Mouse (Mus musculus): Measurements from ENCODE around the gene Tapbp.
A peak's percentile ranks its signal among the peaks of the same experiment; 100 is the strongest.
"Not testable (repeated sequence)": the region's sequence is repeated elsewhere in the genome, so short reads cannot be mapped to it uniquely, and the experiment has no call there.

Gene Tapbp

DNA sequence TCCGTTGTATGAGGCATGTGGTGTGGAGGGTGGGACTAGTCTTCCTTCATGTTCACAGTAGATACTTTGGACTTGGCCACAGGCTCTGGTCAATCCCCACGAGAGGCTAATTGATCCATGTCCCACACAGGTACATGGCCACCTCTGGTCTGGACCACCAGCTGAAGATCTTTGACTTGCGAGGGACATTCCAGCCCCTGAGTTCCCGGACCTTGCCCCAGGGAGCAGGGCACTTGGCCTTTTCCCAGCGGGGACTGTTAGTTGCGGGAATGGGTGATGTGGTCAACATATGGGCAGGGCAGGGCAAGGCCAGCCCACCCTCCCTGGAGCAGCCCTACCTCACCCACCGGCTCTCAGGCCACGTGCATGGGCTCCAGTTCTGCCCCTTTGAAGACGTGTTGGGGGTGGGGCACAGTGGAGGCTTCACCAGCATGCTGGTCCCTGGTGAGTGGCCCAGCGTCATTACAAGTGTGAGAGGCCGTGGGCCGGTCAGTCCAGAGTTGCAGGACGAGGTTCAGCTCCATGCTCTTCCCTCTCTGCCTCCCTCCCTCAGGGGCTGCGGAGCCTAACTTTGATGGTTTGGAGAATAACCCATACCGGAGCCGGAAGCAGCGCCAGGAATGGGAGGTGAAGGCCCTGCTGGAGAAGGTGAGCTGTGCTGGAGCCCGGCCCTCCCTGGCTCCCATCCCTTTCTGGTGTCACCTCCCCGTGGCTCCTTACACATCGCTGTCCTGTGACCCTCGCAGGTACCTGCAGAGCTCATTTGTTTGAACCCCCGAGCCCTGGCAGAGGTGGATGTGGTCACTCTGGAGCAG lies 32.6 kb downstream of the Tapbp start:
- DNase-seq (ENCODE audit: low read depth): no peak

DNA sequence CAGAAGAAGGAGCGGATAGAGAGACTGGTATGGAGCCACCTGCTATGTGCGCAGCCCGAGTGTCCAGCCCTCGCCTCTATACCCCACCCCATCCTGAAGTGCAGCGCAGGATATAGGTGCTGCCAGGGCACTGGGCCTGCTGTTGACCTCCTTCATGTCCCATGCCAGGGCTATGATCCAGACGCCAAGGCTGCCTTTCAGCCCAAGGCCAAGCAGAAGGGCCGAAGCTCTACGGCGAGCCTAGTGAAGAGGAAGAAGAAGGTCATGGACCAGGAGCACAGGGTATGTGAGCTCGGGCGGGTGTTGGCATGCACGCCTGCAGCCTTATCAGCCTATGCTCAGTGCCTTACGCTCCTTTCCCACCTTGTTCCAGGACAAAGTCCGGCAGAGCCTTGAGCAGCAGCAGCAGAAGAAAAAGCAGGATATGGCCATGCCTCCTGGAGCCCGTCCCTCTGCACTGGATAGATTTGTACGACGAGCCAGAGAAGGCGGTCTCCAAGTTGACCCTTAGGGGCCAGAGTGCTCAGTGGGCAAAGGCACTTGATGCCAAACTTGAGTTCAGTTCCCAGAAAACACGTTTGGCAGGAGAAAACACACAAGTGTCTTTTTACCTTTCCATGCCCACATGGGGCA lies 33.3 kb downstream of the Tapbp start:
- no peak for DNase-seq (ENCODE audit: low read depth)

DNA sequence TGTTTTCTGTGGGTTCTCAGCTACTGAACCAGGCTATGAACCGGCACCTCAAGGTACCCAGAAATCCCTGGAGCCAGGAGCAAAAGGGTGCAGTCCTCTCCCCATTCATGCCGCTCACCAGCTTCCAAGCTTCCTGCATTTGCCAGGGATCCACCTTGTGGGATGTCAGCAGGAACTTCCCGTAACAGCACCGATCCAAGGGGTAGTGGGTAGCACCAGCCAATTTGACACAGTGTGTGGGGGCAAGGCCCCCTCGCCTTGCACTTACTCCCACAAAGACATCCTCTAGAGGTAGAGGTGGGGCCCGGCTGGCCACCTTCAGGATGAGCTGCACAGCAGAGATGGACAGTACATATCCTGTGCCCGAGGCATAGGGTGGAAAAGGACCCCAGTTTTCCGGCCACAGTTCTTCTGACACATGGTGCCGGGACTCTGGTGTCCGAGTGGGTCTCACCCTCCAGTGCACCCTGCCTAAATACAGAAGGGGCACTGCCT lies 34.5 kb downstream of the Tapbp start:
- no peak for DNase-seq (ENCODE audit: low read depth)

DNA sequence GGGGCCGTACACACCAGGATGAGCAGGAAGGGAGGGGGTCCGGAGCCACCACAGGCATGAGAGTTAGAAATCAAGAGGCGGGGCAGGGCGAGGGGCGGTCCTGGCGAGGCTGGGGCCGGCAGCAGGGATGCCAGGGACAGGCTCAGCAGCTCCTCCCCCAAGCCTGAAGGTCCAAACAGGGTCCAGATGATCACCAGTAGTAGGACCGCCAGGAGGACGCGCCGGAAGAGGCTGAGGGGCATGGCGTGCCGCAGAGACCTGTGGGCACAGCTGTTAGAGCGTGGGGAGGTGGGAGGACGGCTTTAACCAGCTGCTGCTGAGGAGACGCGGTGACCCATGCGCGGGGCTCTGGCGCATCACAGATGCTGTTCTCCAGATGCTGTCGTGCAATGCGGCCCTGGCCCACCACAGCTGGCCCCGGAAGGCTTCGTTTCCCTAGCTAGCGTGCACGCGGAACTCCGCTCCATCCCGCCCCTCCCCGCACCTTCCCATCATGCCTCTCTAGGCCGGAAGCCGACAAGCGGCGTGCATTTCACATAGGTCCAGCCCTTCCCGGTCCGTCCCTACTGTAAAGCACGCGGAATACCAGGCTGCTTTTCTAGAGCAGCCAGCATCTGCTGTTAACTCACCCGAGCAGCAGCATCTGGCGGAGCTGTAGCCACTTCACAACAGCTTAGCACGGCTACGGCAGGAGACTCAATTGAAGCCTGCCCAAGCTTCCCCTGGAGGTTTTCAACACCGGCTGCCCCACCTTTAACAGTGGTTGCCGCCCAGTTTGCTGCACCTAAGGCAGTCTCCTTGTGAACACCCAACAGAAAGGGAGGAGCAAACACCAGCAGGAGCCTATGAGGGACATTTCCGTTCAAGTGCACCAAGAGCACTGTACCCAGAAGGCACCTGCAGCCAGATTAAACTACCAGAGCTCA lies 35.6 kb downstream of the Tapbp start, which contains the start of gene B3galt4:
B3galt4 (minus strand) TSS at position 468 of the 926 bp plus-strand sequence.
- DNase-seq (ENCODE audit: low read depth): peak; percentile 50

DNA sequence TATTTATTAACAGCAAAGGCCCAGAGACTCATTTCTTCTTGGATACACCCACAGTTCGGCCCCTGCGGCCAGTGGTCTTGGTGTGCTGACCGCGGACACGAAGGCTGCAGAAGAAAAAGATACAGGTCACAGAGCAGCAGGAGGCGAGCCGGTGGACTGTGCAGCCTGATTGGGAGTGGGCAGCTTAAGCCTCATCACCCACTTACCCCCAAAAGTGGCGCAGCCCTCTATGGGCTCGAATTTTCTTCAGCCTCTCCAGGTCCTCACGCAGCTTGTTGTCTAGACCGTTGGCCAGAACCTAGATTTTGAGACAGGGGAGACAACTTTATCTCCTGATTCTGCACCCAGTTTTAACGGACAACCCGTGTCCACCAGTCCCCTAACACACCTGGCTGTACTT lies 36.3 kb downstream of the Tapbp start:
- not testable (repeated sequence) for DNase-seq (ENCODE audit: low read depth)

DNA sequence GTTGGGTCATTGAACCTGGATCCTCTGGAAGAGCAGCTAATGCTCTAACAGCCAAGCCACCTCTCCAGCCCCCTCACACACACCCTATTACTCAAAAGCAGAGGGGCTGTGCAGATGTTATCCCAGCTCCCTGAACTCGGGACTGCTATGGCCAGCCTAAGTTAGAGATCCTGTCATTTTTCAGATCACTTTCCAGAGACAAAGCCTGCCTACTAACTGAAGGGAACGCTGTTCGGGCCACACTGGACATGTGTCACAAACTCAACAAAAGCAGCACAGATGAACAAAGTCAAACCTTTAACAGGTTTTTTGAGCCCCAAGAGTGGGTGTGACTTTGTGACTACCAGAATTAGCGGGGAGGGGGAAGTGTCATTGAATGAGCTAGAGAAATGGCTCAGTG lies 37.2 kb downstream of the Tapbp start:
- no peak for DNase-seq (ENCODE audit: low read depth)

DNA sequence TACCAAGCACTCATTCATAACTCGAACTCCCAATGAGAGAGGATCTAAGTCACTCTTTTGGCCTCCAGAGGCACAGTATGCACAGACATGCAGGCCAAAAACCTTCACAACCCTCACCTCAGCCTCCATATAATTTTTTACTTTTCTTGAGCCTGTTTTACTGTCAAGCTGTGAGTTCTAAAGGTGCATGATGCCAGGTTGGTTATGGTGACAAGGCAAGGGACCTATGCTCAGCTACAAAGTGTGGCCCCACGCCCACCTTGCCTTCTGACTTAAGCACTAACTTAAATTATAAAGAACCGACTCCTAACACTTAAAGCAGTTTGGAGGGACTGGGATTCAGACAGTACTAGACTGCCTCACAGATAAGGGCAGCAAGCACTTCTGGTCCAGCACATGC lies 37.6 kb downstream of the Tapbp start:
- DNase-seq (ENCODE audit: low read depth): no peak

DNA sequence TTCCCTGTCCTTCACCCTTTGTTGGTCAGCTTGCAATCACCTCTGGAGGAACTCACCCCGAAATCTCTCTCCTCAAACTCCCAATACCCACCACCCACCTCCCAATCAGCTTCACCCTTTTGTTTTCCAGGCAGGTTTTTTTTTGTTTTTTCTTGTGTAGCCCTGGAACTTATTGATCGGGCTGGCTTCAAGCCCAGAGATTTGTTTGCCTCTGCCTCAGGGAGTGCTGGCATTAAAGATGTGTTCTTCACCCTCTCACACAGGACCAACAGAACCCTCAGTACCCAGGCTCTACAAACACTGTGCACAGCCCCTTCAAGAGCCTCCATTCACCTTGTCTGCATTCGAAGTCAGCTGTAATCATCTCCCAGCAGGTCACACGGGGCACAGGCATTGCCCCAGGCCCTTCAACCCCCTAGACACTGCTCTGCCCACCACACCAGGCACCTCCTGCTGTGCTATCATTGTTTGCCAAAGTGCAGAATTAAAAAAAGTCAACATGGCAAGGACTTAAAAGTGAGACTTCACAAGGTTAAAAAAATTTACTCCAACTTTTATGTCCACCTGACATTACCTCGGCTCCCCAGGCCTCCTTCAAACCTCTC lies 38.4 kb downstream of the Tapbp start:
- no peak for DNase-seq (ENCODE audit: low read depth)

DNA sequence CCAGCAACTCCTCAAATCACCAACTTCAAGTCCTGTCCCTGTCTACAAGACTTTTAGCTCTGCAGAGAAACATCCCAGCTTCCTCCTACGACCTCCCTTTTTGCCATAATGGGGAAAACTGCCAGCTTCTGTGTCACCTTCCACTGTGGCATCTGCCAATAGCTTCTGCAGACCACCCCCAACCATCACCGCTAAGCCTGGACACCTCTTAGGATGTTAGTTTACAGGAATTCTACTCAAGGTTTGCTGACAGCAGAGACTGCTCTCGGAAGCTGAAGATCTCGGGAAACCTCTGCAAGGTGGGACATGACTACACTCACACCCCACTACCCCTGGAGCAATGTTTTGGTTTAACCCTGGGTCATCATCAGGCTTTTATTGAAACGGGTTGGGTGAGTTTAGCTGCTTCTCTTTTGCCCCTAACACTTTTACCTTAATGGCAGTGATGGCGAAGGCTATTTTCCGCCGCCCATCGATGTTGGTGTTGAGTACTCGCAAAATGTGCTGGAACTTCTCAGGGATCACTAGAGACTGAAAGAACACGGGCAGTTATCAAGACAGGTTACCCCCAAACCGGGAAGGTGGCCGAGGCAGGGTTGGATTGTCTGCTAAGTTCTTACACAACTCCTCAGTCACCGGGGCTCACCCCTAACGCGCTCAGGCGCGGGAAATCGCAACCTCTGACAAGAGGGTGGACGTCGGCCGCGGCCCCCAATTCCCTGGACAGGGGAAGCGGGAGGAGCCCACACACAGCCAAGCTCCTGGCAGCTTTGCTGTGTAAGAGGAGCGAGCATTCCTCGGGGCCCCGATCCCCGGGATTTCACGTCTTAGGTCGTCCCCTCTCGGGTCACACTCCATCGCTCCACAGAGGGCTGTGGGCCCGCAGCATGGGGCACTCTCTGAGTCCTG lies 39.2 kb downstream of the Tapbp start:
- no peak for DNase-seq (ENCODE audit: low read depth)

DNA sequence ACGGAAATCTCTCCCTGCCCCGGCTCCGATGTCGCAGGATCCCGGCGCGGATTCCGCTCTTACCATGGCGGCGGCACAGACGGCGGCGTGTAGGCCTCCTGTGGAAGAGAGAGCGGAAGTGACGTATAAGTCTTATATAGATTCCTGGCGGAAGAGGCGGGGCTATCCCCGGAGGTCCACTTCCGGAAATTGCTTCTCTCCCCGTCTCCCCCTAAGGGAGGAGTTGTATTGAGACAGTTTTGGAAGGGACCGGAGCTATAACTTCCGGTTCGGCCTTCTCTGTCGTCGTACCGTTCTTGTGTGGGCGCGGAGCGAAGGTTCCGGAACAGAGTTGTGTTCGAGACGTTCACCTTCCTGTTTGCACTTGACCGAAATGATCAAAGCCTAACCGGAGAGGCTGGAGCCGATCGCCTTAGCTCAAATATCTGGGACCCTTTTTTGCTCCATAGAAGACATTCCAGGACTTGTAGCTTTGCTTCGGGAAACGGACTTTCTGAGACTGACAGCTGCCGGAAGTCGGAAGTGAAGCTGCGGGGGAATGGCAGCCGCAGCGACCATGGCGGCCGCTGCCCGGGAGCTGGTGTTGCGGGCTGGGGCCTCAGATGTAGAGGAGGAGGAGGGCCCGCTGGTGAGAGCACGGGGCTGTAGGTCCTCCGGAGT lies 40.0 kb downstream of the Tapbp start, which contains the start of the genes Vps52 and Rps18:
Vps52 (plus strand) TSS at position 258 of the 660 bp plus-strand sequence.
Rps18 (minus strand) TSS at position 447 of the 660 bp plus-strand sequence.
- DNase-seq (ENCODE audit: low read depth): peak; percentile 99

DNA sequence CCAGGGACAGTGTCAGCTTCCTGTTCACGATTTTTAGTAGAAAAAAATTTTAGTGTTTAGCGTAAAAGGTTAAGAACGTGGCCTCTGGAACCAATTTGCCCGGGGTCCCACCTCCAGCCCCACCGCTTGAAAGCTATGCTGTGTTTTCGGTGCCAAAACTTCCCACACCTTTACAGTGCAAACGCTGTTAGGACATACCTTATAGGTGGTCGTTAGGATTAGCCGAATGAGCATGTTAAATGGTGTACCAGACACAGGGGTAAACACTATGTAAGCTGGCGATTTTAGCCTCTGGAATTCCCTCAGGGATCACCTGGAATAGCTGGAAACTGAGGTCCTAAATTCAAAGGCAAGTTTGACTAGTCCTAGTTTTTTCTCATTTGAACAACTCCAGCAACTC lies 40.6 kb downstream of the Tapbp start:
- DNase-seq (ENCODE audit: low read depth): no peak

DNA sequence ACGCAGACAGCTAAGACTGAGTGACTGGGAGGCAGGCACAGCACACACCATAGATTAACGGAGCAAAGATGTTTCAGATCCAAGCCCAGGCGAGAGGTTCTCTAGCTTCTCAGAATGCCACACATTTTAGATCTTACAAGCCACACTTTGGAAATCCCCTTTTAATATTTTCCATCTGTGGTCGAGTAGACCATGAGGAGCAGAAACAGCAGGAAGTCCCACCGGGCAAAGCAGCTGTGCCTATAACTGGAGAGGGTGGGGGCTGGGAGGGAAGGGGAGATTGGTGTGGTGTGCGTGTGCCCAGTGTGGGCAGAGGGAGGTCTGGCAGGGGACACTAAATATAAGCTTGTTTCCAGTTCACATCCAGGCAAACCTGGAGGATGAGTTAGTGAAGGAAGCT lies 41.8 kb downstream of the Tapbp start:
- DNase-seq (ENCODE audit: low read depth): no peak

DNA sequence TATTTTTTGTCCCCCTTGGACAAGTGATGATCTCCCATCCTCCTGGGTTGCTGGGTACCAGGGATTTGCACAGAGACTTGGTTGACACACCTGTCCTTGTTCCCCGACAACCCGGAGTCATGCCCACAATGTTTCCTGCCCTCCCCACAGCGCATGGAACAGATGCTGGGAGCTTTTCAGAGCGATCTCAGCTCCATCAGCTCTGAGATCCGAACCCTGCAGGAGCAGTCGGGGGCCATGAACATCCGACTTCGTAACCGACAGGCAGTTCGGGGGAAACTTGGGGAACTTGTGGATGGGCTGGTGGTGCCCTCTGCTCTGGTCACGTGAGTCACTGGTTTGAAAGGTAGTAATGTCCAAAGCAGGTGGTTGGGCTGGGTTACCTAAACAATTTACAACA lies 42.8 kb downstream of the Tapbp start:
- no peak for DNase-seq (ENCODE audit: low read depth)

DNA sequence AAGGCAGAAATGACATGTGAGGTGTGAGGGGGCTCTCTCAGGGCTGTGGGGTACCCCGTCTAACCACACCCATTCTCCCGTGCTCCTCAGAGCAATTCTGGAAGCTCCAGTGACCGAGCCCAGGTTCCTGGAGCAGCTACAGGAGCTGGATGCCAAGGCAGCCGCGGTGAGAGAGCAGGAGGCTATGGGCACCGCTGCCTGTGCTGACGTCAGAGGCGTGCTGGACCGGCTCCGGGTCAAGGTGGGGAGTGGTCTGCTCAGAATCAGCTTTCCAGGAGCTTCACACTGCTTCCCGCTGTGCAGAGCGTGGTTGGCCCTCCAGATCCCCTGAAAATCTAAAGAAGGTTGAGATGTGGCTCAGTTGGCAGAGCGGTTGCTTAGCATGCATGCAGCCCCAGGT lies 43.4 kb downstream of the Tapbp start:
- no peak for DNase-seq (ENCODE audit: low read depth)

DNA sequence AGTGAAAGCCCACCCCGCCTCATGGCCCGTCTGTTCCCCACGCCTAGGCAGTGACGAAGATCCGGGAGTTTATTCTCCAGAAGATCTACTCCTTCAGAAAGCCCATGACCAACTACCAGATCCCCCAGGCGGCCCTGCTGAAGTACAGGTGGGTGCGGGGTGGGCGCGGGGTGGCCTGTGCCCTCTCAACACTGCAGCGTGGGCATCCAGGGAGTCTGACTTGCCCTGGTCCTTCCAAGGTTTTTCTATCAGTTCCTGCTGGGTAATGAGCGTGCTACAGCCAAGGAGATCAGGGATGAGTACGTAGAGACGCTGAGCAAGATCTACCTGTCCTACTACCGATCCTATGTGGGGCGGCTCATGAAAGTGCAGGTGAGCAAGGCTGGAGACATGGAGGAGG lies 44.2 kb downstream of the Tapbp start:
- DNase-seq (ENCODE audit: low read depth): no peak

DNA sequence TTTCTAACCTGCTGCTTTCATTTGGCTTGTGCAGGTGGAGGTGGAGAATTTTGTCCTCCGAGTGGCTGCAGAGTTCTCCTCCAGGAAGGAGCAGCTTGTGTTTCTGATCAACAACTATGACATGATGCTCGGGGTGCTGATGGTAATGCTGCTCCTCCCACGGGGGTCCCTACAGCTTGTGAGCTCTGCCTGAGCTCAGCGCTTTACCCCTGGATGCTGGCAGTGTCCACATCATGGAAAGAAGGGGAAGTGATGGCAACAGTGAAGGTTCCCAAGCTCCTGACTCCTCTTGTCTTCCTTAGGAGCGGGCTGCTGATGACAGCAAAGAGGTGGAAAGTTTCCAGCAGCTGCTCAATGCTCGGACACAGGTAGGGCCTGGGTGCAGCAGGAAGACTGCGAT lies 47.2 kb downstream of the Tapbp start:
- no peak for DNase-seq (ENCODE audit: low read depth)

DNA sequence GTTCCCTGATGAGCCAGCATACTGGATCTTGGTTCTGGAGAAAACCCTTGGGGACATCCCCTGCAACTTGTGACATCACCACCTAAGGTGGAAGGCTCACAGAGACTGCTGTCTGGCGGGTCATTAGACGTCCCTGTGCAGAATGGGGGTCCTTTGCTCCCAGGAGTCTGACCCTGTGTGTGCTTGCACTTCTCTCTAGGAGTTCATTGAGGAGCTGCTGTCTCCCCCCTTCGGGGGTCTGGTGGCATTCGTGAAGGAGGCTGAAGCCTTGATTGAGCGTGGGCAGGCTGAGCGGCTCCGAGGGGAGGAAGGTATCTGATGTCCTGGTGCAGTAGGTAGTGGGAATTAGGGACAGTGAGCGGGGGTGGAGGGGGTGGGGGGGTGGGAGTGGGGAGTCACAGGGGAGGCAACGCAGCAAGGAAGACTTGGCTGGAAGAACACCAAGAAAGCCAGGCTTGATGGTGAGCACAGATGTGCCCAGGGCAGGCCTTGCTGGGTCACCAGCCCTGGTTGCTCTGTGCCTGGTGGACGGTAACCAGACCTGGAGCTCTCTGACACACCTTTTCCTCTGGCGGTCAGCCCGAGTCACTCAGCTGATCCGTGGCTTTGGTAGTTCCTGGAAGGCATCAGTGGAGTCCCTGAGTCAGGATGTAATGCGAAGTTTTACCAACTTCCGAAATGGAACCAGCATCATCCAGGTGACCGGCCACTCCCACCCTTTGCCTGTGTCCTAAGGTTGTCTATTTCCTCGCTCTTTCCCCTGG lies 49.6 kb downstream of the Tapbp start:
- DNase-seq (ENCODE audit: low read depth): no peak

DNA sequence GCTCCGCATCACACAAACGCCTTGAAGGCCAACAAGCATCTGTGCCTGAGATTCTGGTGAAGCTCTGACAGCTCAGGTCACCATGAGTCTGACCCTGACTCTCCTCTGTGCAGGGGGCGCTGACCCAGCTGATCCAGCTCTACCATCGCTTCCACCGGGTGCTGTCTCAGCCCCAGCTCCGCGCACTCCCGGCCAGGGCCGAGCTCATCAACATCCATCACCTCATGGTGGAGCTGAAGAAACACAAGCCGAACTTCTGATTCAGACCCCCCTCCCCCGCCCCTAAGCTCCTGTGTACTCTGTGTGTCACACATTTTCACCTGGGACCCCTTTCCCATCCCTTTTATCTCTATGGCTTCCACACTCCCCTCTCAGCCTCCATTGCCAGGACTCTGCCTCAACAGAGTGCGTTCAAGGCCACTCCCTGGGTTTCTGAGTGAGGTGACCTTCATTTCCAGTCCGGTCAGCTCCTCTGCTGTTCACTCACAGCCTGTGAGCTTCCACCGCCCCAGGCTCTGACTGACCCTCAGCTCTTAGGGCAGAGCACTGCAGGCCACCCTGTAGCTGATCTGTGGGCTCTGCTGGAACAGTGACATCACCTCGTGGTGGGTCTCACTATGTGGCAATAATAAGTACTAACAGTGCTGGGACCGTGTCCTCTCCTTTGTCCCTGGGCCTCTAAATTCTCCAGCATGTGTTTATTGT lies 50.3 kb downstream of the Tapbp start:
- DNase-seq (ENCODE audit: low read depth): no peak

DNA sequence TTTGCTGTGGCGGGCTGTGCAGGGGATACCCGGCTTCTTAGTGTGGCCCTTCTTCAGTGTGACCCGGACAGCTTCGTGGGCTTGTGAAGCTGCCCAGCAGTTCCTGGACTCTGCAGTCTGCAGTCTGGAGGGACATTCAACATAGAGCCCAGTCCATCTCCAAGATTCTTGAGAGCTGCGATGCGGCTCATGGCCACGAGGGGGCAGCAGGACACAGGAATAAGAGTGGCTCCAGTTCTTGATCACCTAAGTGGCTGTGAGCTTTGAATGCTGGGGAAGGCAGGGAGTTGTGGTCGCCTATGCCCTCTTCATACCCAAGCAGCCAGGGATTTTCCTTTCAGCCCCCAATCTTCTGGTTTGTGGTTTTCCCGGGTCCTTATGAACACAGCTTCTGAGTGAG lies 52.8 kb downstream of the Tapbp start:
- DNase-seq (ENCODE audit: low read depth): peak; percentile 83

Data from 416B (cell line).